Mouse (Mus musculus): ENCODE results near the gene Olfr223.

- TF ChIP-seq CTCF (IDR thresholded peaks at IDR 0.05; ENCODE audit: low read depth, low read length): no peak
- no peak for TF ChIP-seq TAL1 (conservative IDR thresholded peaks at IDR 0.05; ENCODE audit: low read depth, low read length)
Observed at GRCm38 (mm10) chr11:59628177-59628576, 35.1 kb upstream of the Olfr223 start.

Data from G1E (cell line).